Mouse (Mus musculus) hindbrain, embryonic 12.5 days (tissue): Measurements from ENCODE around the gene Supt6. TPM values are rescaled to one million over a fixed set of nuclear protein-coding genes. Genes with fewer than 3 reads are reported as not detected.

Experiments
- ATAC-seq: fragments of 200-750 bp; cut with Nextera tagmentation; 2 replicates; pipeline ENCODE4 v1.8.0; 2017; ENCODE audit warnings: moderate TSS enrichment; ENCODE audit not compliant: low FRiP score
- H3K27ac ChIP-seq: fragments of 300-500 bp; sonication (generic); 2 replicates; pipeline ENCODE4 v1.5.1; 2016; ENCODE audit warnings: mild to moderate bottlenecking
- H3K27me3 ChIP-seq: fragments of 300-500 bp; sonication (generic); 2 replicates; pipeline ENCODE4 v1.6.1; 2016; ENCODE audit warnings: mild to moderate bottlenecking
- H3K36me3 ChIP-seq: fragments of 300-500 bp; sonication (generic); 2 replicates; pipeline ENCODE4 v1.6.1; 2016; ENCODE audit warnings: mild to moderate bottlenecking
- H3K4me1 ChIP-seq: fragments of 300-500 bp; sonication (generic); 2 replicates; pipeline ENCODE4 v1.6.1; 2016
- H3K4me2 ChIP-seq: fragments of 300-500 bp; sonication (generic); replicated peaks from 2 replicates; pipeline ENCODE4 v1.6.1; 2016; ENCODE audit warnings: mild to moderate bottlenecking
- H3K4me3 ChIP-seq: fragments of 300-500 bp; sonication (generic); 2 replicates; pipeline ENCODE4 v1.5.1; 2016; ENCODE audit warnings: mild to moderate bottlenecking
- H3K9ac ChIP-seq: fragments of 300-500 bp; sonication (generic); 2 replicates; pipeline ENCODE4 v1.6.1; 2016; ENCODE audit warnings: mild to moderate bottlenecking, moderate library complexity
- H3K9me3 ChIP-seq: fragments of 300-500 bp; sonication (generic); replicated peaks from 2 replicates; pipeline ENCODE4 v1.6.1; 2016; ENCODE audit warnings: mild to moderate bottlenecking
- WGBS: fragments of 180-500 bp; shearing (Covaris S2); methylation state at CpG from one replicate; pipeline ENCODE4 v1.1.7; 2016; 5-methylcytosine and 5-hydroxymethylcytosine counted together
- polyA plus RNA-seq: library from polyadenylated mRNA; unstranded; fragments of >200 nt; fragmentation: Nextera tagmentation; extraction: Ambion mirVana; gene quantifications from 2 replicates; pipeline ENCODE4 v1.2.1, GENCODE M21; 2016

Gene Supt6
- polyA plus RNA-seq, 1 experiment from 2014 or later = 39.9 TPM

DNA sequence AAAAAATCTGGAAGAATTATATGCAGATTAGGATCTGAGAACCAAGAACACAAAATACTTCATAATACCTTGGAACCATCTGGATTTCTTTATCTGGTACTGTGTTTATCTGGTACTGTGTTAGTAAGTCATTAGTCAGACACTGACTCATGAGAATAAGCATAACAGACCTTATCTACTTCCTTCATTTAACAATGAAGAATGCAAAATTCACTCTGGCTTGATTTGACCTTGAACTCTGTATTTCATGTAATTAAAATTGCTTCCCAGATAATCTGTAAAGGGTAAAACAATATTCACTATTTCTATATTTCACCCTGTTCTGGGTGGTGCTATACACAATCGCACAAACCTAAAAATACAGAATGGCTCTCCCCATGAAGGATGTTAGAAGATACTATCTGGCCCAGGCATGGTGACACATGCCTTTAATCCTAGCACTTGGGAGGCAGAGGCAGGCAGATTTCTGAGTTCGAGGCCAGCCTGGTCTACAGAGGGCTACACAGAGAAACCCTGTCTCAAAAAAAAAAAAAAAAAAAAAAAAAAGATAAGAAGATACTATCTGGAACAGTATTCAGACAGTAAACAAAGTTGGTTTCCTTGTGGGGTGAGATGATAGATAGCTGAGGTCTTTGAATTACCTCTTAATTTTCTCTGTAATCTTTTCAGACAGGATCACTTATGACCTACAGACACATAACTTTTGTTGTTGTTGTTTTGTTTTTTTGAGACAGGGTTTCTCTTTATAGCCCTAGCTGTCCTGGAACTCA is 14.9 kb upstream of the Supt6 start:
- peak overlapping the region; percentile 86 for H3K4me3 ChIP-seq
- H3K4me2 ChIP-seq = peak overlapping the region; percentile 72
- H3K27me3 ChIP-seq = peaks cover 14% of the 10 kb centered on the region
- H3K9ac ChIP-seq = no peak overlapping the region
- no peak for ATAC-seq
- peaks cover 21% of the 10 kb centered on the region for H3K36me3 ChIP-seq
- no peak overlapping the region for H3K27ac ChIP-seq
- 98% methylated on average over 2 of the region's 2 CpGs for WGBS
- peaks cover 6% of the 10 kb centered on the region for H3K4me1 ChIP-seq
- H3K9me3 ChIP-seq = no peaks in the 10 kb centered on the region

DNA sequence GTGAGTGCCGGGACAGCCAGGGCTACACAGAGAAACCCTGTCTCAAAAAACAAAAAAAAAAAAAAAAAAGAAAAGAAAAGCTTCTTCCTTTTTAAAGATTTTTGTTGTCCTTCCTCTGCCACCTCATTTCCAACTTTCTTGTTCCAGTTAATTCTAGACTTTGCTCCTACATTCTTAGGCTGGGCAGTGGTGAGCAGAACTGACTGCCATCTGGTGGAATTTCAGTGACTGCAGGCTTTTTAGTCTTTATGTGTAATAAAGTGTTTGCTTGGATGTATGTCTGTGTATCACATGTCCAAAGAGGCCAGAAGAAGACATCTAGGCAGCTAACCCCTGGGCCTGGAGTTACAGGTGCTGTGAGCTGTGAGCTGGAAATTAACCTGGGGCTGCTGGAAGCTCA is 10.8 kb upstream of the Supt6 start:
- Histone ChIP-seq H3K4me2 (no peak overlapping the region), H3K4me3 (no peak overlapping the region), H3K9ac (no peak overlapping the region), H3K4me1 (no peaks in the 10 kb centered on the region), H3K36me3 (peaks cover 31% of the 10 kb centered on the region), H3K27me3 (peaks cover 14% of the 10 kb centered on the region), H3K27ac (no peak overlapping the region), H3K9me3 (no peaks in the 10 kb centered on the region)
- WGBS = 100% methylated on average over 1 of the region's 1 CpGs
- no peak for ATAC-seq

DNA sequence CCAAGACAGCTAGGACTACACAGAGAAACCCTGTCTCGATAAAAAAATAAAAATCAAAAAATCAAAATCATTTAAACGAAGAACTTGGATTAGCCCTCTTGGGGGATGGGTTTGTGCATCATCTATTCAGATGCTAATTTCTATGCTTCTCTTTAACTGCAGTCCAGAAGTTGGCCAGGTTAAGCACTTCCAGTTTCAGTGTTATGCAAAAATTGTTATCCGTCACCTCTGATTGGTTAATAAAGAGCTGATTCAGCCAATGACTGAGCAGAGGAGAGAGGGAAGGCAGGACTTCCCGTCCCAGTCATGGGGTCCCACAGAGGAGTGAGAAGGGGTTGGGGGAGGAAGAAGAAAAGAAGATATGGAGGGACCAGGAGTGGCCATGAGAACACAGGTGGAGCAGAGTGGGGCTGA is 1.9 kb upstream of the Supt6 start:
- no peak for ATAC-seq
- Histone ChIP-seq H3K36me3 (peaks cover 17% of the 10 kb centered on the region), H3K4me2 (peak overlapping the region; percentile 6; the same call in 1 of the 2 replicates), H3K27me3 (no peaks in the 10 kb centered on the region), H3K4me3 (no peak overlapping the region), H3K9ac (no peak overlapping the region), H3K9me3 (no peaks in the 10 kb centered on the region), H3K4me1 (peaks cover 30% of the 10 kb centered on the region), H3K27ac (no peak overlapping the region)
- 57% methylated on average over 4 of the region's 4 CpGs for WGBS

DNA sequence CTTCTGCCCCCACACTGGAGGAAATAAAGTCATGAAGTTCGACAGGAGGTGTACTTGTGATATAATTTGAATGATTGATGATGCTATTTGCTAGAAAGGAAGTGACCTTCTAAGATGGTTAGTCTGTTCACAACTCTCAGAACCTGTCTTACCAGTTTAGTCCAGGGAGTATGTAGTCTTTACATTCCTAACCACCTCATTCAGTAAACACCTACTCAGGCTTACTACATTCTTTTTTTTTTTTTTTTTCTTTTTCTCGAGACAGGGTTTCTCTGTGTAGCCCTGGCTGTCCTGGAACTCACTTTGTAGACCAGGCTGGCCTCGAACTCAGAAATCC is 1.2 kb upstream of the Supt6 start:
- no peak overlapping the region for H3K9ac ChIP-seq
- WGBS = 73% methylated on average over 3 of the region's 3 CpGs

DNA sequence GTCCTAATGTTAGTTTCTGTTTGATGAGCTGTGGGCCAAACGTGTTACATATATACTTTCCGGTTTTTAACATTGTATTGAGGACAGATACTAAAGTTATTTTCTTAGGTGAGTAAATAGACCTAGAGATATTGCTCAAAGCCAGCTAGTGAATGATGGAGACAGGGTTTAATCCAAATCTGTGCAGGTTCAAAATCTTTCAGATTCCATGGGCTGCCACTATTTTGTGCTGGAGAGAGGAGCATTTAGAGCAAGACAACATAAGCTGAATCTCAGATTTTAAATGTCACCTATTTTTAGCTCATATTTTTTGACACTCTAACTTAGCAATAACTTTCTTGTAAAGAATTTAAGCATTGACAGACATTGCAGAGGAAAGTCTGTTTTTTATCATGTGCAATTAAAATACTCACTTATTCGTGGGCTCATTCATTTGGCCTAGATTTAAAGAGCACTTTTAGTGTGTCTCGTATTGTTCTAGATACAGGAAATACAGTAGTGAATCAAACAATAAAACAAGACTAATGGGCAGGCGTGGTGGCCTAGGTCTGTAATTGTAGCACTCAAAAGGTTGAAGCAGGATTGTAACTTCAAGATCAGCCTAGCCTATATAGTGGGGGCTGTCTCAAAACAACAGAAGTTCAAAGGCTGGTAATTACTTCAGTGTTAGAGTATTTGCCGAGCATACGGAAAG is 678 bp upstream of the Supt6 start:
- peaks cover 30% of the 10 kb centered on the region for H3K4me1 ChIP-seq
- 0 out of 2 replicates have a peak overlapping the region, but pooled peaks have one; percentile 95 for H3K27ac ChIP-seq
- peaks cover 7% of the 10 kb centered on the region for H3K36me3 ChIP-seq
- H3K9ac ChIP-seq = peak overlapping the region; percentile 94
- no peaks in the 10 kb centered on the region for H3K9me3 ChIP-seq
- WGBS = 52% methylated on average over 7 of the region's 7 CpGs
- H3K4me3 ChIP-seq = peak overlapping the region; percentile 99
- H3K27me3 ChIP-seq = no peaks in the 10 kb centered on the region
- ATAC-seq = no peak
- H3K4me2 ChIP-seq = peak overlapping the region; percentile 84

More for the DNA sequence above, 1.2 kb upstream of the Supt6 start:
- Histone ChIP-seq H3K36me3 (peaks cover 11% of the 10 kb centered on the region), H3K27me3 (no peaks in the 10 kb centered on the region), H3K4me1 (peaks cover 30% of the 10 kb centered on the region), H3K27ac (no peak overlapping the region), H3K4me2 (peak overlapping the region; percentile 84), H3K9me3 (no peaks in the 10 kb centered on the region), H3K4me3 (no peak overlapping the region)
- no peak for ATAC-seq

DNA sequence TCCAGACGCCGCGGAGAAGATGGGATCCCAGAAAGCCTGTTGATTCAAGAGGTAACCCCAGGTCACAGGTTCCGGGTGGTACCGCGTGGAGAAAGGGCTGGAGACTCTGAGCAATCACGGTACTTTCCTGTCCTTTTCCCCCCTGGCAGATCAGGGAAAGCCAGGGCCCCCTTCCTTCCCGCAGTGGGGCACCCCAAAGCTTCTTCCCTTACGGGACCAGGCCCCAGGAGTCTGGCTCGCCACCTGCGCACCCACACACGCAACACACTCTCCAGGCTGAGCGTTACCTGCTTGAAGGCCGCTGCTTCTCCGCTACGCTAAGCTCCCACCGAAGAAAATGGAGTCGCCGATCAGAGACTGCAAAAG is 543 bp downstream of the Supt6 start:
- ATAC-seq = no peak; the same call in none of the 2 replicates
- H3K4me1 ChIP-seq = peaks cover 30% of the 10 kb centered on the region
- peaks cover 7% of the 10 kb centered on the region for H3K36me3 ChIP-seq

DNA sequence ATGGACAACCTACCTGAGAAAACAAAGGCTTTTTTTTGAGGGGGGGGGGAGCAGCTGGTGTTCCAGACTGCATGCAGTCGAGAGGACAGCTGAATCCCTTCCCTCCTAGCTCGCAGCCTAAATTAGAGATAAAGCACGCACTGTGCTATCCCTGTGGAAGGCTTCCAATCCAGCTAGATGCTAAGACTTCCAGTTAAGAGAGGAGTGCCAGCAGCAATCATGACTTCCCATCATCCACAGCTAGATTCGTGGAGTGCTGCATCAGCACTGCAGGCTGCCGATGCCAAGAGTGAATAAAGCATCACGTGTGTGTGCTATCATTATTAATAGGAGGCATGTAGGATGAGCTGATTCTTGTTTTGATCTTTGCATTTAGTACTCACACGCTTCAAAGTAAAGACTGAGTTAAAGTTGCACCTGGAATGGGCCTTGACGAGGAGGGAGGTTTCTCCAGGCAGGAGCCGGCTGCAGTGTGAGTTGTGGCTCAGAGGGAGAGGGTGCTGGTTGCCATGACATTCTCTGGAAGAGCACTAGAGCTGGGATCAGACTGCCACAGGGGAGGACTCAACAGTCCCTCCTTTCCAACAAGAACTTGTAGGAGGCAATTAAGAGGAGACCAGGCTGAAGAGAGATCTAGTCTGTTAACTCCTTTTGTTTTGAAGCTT is 5.5 kb downstream of the Supt6 start:
- Histone ChIP-seq H3K27ac (no peak overlapping the region), H3K36me3 (peaks cover 19% of the 10 kb centered on the region), H3K4me1 (peaks cover 8% of the 10 kb centered on the region), H3K4me3 (no peak overlapping the region), H3K4me2 (no peak overlapping the region), H3K9ac (no peak overlapping the region), H3K27me3 (no peaks in the 10 kb centered on the region), H3K9me3 (no peaks in the 10 kb centered on the region)
- no peak for ATAC-seq
- WGBS = 93% methylated on average over 9 of the region's 9 CpGs

More for the DNA sequence above, 543 bp downstream of the Supt6 start:
- no peaks in the 10 kb centered on the region for H3K9me3 ChIP-seq
- no peaks in the 10 kb centered on the region for H3K27me3 ChIP-seq
- H3K4me2 ChIP-seq = peak overlapping the region; percentile 84
- peak overlapping the region; percentile 95 for H3K27ac ChIP-seq
- H3K9ac ChIP-seq = peak overlapping the region; percentile 94
- H3K4me3 ChIP-seq = peak overlapping the region; percentile 99
- WGBS = under 1% methylated on average over 19 of the region's 19 CpGs

DNA sequence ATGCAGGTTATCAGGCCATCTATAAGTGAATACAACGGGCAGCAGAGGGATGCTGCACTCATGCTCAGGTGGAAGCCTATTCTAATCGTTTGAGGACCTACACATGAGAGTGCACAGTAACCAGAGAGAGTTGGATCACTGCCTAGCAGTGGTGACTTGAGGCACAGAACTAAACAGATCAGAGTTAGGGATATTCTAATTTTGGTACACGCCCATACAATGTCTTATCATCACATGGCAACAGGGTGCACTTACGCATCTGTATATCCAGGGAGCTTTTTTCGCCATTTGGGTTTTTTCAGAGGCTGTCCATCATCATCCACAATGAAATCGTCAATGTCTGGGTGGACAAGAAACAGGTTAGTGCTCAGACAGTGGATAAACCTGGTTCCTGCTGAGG is 14.3 kb downstream of the Supt6 start:
- Histone ChIP-seq H3K4me3 (no peak overlapping the region), H3K36me3 (peaks cover 74% of the 10 kb centered on the region), H3K4me1 (no peaks in the 10 kb centered on the region), H3K4me2 (no peak overlapping the region), H3K9ac (no peak overlapping the region), H3K9me3 (no peaks in the 10 kb centered on the region), H3K27me3 (no peaks in the 10 kb centered on the region), H3K27ac (no peak overlapping the region)
- ATAC-seq = no peak
- WGBS = 92% methylated on average over 6 of the region's 6 CpGs

DNA sequence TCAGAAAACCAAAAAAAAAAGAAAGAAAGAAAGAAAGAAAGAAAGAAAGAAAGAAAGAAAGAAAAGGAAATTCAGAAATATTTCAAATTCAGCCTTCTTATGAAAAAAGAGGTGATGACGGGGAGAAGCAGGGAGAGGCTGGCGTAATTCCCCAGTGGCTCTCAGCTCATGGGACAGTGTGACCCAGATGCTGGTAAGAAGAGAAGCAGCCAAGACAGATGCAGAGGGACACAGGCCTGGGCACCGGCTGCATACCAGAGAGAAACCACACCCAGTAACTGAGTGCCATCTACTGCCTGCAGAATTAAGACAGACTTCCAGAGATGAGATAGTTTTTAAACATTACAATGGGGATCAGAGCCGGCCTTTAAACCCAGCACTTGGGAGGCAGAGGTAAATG is 22.2 kb downstream of the Supt6 start:
- peaks cover 96% of the 10 kb centered on the region for H3K36me3 ChIP-seq
- no peak overlapping the region for H3K9ac ChIP-seq
- WGBS = 94% methylated on average over 4 of the region's 4 CpGs
- no peaks in the 10 kb centered on the region for H3K9me3 ChIP-seq
- H3K4me1 ChIP-seq = no peaks in the 10 kb centered on the region
- H3K4me2 ChIP-seq = no peak overlapping the region
- no peaks in the 10 kb centered on the region for H3K27me3 ChIP-seq
- no peak overlapping the region for H3K4me3 ChIP-seq
- H3K27ac ChIP-seq = no peak overlapping the region
- no peak for ATAC-seq

DNA sequence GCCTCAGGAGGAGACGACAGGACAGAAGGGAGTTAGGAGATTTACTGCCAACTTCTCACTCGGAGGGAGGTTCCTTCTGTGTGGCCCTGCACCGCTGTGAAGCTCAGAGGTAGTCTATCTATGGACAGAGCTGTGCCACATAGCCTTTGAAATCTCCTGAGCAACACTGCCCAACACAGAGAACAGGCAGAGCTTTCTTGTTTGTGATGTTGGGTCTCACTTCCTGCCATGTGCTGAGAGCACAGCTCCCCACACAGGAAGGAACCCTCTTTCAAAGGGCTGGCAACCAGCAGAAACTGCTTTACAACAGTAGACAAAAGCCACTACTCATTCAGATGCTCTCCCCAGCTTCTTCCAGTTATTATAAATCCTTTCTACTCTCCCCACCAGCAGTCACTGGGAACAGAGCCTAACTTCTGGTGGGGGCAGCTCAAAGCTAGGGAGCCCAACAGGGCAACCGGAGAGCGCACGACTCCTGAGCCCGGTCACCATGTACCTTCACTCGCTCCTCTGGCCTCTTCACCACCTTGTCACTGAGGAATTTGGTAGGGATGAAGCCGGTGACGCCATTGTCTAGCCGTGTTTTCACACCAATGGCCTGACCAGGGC is 30.0 kb downstream of the Supt6 start:
- WGBS = 91% methylated on average over 11 of the region's 11 CpGs

DNA sequence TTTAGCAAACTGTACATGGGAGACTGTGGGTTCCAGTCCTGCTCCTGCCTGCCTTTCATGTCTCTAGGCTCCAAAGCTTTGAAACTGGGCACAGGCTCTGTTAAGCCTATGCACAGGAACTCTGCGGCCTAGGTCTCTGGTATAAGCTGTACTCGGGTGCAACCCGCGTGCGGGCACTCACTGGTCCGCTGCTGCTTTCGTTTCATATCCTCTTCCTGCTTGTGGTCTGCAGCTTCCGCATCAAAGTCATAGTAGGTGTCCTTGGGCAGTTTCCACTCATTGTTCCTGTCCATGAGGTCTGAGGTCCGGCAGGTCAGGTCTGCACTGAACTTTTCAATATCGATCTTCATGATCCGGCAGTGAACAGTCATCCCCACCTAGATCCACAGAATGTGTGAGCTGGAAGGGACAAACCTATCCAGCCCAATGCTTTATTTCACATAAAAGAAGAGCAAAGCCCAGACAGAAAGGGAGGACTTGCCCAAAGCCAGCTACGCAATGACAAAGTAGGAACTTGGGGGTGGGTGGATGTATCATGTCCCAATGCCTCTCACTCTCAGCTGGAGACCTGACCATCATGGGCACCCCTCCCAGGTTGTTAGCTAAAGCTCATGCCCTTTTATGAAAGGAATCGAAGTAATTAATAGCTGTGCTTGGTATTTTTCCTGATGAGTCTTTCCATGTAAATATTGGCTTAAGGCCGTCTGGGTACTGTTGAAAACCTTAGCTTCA is 32.5 kb downstream of the Supt6 start:
- Histone ChIP-seq H3K9ac (no peak overlapping the region), H3K27me3 (no peaks in the 10 kb centered on the region), H3K4me3 (no peak overlapping the region), H3K36me3 (peaks cover 94% of the 10 kb centered on the region), H3K27ac (no peak overlapping the region), H3K9me3 (no peaks in the 10 kb centered on the region), H3K4me1 (no peaks in the 10 kb centered on the region), H3K4me2 (no peak overlapping the region)
- ATAC-seq = no peak
- 94% methylated on average over 14 of the region's 14 CpGs for WGBS

More for the DNA sequence above, 30.0 kb downstream of the Supt6 start:
- no peak for ATAC-seq
- H3K36me3 ChIP-seq = peaks cover 93% of the 10 kb centered on the region
- no peak overlapping the region for H3K4me2 ChIP-seq
- no peaks in the 10 kb centered on the region for H3K4me1 ChIP-seq
- no peaks in the 10 kb centered on the region for H3K27me3 ChIP-seq
- H3K27ac ChIP-seq = no peak overlapping the region
- no peak overlapping the region for H3K4me3 ChIP-seq
- no peaks in the 10 kb centered on the region for H3K9me3 ChIP-seq
- no peak overlapping the region for H3K9ac ChIP-seq

DNA sequence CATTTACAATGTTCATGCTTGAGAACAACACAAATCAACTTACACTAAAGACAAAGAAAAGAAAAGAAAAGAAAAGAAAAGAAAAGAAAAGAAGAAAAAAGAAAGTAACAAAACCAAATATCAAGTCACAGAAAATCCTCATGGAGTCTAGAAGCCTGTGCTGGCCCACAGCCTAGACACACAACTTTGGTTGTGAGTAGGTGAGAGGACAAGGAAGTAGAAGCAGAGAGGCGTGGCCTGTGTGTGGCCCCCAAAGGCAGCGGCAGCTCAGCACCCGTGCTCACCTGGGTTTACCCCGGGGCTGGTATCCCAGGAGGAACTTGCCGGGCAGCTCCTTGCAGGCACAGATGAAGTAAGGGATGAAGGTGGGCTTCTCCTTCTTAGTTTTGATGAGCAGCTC is 34.3 kb downstream of the Supt6 start:
- ATAC-seq = no peak
- Histone ChIP-seq H3K9ac (no peak overlapping the region), H3K4me3 (no peak overlapping the region), H3K27ac (no peak overlapping the region), H3K27me3 (no peaks in the 10 kb centered on the region), H3K4me2 (no peak overlapping the region), H3K36me3 (peaks cover 96% of the 10 kb centered on the region), H3K4me1 (no peaks in the 10 kb centered on the region), H3K9me3 (no peaks in the 10 kb centered on the region)
- 93% methylated on average over 5 of the region's 5 CpGs for WGBS
